Mouse (Mus musculus): Measurements from ENCODE around the gene Prrx2.

Prrx2 gene

DNA sequence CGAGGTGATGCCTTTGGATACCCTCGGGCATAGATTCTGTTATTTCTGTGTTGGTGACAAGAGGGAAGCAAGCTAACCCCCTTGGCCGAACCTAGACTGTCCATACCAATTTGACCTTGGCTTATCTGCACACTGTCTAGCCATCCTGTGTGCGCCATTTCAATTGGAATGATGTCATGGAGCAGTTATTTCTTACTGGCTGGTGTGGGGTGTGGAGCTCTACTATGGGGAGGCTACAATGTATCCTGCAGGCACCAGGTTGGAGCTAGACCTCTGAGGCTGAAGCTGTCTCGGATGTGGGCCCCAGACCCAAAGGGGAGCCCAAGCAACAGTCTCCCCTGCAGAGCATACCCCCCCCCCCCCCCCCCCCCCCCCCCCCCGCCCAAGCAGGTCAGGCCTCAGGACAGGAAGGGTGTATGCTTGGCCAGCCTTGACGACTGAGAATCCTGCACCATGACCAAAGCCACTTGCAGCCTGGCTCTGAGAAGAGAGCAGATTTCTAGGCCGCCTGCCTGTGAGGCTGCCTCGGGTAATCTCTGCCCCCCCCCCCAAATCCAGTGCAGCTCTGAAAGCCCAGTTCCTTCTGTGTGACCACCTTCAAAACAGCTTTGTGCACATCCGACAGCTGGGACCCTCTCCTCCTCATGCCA, at the start of gene Prrx2:
Gene Prrx2 (plus strand): TSS at position 600 of the 650 bp plus-strand sequence.
- no peak for DNase-seq (ENCODE audit: low read depth)

DNA sequence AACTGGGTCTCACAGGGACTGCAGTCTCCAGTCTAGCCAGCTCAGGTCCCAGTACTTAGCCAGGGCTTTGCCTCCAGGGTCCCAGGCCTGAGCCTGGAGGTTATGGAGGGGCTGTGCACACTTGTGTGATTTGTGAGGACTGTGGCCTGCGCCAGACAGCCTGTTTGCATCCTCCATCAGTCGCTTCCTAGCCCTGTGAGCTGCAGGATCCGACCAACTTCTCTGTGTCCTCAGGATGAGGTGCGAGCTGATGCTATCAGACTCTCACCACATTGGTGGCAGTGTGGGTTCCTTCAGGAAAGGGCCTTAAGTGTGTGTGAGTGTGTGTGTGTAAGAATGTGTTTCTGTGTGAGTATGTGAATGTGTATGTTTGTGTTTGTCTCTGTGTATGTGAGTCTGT, 47.3 kb upstream of the Prrx2 start:
- DNase-seq (ENCODE audit: low read depth): no peak

DNA sequence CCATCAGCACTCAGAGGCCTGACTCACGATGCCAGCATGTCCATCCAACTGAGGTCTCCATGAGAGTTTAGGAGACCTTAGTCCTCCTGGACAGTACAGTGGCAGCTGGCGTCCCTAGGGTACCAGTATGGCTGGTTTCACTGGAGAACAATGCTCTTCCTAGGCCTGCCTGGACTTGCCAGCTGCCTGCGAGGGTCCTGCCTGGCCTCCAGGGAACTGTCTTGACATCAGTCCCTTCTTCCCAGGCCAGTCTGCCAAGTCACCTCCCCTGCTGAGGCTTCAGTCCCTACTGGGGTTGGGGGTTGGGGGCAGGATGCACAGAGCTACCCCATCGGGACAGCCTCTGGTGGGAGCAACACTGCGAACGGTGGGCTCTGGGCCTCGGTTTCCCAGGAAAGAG, 42.7 kb upstream of the Prrx2 start:
- DNase-seq (ENCODE audit: low read depth): no peak

DNA sequence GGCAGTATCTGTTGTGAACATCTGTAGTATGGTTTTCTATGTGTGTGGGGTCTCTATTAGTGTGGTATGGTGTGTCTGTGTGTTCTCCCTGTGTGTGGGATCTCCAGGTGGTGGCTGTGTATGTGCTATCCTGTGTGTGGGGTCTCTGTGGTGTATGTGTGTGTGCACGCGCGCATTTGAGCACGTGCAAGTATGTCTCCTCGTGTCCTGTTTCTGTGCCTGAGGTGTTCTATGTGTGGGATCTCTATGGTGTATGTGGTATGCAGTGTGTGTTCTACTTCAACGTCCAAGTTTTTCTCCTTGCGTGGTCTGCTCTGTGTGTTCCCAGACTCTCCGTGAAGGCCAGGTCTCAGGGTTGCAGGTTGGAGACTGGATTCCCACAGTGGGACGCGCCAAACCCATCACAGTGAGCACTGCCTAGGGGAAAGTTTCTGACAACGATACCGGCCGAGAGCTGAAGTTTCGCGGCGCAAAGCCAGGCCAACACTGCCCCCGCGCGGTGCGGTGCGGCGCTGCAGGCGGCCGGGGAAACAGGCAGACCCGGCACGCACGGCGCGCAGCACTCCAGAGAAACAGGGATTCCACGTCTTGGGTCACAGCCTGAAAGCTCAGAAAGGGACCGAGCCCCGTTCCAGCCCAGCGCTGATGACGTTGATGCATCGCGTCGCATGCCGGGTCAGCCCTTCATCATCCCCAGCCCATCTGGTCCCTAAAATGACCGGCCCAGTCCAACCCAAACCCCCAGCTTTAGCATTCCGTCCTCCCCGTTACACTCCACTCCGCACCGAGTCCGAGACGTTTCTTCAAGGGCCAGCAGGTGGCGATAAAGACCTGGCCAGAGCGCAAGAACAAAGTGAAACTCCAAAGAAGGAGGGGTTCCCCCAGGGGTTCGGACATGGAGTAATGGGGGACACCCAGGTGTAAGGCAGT, 40.3 kb upstream of the Prrx2 start:
- DNase-seq (ENCODE audit: low read depth): peak; percentile 81

DNA sequence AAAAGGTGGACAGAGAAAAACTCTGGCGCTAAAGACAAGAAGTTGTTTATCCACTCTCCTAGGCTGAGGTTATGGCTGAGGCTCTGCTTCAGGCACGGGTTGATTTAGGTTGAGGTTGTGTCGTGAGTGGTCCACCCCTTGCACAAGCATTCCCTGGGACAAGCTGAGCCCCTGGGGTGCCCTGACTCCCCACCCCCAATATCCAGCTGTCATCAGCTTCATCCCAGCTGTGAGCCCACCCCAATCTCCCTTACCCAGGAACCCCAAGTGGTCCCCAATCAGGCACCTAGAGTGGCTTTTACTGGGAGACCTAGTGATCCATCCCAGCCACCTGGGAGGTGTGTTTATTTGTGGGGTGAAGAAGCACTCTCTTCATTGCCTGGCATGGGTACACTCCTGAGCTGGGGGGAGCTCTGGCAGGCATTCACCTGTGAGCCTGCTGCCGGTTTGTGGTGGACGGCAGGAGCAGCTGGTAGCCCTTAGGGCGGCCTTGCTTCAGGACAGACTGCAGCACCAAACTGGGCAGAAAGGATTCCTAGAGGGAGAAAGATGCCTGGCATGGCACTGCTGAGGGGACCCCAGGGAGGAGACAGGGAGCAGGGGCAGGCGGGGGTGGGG, 39.4 kb upstream of the Prrx2 start:
- no peak for DNase-seq (ENCODE audit: low read depth)

DNA sequence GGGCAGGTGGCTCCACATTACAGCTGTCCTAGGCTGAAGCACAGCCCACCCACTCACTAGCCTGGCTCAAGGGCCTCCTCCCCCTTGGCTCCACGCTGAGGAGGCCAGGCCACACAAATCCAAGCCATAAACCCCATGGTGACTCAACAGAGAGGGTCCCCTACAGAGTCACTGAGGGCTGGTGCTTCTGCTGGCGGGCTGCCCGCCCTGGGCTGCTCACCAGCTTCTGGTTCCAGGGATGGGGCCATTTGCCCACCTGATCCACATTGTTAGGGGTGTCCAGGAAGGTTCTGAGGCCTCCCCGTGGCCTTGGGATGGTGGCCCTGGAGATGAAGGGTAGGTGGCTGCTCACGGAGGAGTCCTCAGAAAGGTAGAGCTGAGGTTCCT, 38.9 kb upstream of the Prrx2 start:
- DNase-seq (ENCODE audit: low read depth): no peak

DNA sequence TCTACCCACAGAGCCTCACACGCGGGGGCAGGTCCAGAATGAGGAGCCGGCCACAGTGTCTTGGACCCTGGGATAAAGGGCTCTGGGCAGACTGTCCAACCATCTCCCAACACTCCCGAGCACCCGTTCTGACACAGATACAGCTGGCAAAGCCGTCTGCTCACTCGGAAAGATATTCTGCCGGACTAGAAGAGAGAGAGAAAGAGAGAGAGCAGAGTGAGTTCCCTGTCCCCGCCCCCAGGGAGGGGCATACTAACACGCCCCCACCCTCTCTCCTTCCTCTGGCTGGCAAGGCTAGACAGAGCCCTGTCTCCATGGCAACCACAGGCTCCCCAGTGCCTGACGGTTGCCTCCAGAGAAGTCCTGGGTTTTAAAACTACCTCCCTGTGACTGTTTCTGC, 38.4 kb upstream of the Prrx2 start:
- peak; percentile 56 for DNase-seq (ENCODE audit: low read depth)

DNA sequence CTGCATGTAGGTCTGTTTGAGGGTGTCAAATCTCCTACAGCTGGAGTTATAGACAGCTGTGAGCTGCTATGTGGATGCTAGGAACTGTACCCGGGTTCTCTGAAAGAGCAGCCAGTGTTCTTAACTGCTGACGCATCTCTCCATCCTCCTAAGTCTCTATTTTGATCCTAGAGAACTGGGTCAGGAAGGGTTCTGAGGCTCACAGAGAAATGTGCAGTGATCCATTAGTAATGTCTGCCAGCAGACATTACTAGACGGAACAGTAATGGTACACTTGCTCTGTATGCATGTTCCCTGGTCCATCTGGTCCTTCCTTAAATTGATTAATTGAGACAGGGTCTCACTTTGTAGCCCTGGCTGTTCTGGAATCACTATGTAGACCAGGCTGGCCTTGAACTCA, 35.3 kb upstream of the Prrx2 start:
- DNase-seq (ENCODE audit: low read depth): no peak

DNA sequence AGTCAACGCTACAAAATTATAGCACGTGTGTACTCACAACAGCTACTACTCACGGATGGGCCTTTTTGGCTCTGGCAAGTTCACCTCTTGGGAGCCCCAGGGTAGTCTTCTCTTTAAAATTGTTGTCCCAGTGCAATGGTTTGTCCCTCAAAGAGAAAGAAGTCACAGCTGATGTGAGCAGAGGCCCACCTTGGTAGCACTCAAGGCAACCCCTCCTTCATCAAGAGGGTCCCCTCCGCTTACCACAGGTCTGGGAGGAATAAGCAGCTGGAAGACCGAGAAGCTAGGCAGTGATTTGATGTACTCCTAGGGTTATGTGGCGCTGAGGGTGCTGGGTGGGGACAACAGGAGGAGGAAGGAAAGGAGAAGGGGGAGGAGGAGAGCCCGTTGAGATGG, 34.1 kb upstream of the Prrx2 start:
- DNase-seq (ENCODE audit: low read depth): no peak

DNA sequence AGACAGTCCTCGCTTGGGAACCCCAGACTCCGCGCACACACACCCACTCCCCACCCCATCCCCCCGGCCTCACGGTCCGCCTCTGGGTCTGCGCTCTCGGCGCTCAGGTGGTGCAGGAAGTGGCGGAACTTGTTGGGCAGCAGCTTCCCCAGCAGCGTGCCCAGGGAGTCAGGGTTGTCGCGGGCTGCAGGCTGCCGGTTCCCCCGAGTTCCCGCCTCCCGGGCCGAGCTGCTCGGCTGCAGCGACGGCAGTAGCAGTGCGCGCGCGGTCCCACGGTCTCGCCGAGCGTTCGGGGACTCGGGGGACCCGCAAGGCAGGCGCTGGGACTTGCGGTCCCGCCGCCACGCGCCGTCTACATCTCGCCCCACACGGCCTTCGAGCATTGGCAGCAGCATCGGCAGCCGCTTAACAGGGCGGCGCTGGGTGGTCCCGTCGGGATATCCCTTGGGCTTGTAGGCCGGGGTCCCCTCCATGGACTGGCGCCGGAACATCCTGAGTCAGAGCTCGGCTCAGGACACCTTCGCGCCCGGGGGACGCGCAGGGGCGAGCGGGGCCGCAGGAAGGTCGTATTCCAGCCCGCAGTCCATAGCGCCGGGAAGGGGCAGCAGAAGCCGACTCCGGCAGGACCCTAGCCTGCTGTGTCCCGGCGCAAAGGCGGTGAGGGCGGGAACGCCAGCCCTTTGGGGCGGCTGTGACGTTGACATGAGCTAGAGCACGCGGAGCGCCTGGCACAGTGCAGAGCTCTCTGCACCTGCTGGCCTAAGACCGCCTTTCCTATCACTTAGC, 33.5 kb upstream of the Prrx2 start:
- no peak for DNase-seq (ENCODE audit: low read depth)

DNA sequence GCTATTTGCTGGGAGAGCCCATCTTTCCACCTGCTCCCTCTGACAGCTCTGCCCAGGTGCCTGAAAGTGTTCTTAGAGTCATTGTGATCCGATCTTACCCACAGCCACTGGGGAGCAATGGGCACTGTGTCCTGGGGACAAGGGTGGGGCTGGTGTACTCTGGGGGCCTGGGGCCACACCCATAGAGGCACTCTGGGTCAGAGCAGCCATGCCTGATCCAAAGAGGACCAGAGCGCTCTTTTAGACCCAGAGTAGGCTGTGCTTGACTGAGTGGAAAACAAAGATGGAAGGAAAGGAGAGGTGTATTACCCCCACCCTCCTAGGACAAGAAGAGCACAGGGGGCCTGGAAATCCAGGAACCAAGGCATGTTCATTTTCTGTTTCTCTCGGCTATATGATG, 31.2 kb upstream of the Prrx2 start, which contains the start of gene 1700001O22Rik:
Gene 1700001O22Rik (minus strand): TSS at position 58 of the 400 bp plus-strand sequence.
- DNase-seq (ENCODE audit: low read depth): no peak

DNA sequence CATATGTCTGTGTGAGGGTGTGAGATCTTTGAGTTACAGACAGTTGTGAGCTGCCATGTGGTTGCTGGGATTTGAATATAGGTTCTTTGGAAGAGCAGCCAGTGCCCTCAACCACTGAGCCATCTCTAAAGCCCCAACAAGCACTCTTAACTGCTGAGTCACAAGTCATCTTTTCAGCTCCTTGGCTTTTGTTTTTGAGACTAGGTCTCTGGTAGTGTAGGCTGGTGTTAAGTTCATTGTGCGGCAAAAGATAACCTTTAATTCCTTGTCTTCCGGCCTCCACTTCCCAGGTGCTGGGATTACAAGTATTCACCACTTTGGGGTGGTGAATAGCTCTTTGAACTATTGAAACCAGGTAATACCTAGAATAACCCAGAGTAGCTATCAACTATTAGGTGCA, 28.8 kb upstream of the Prrx2 start:
- DNase-seq (ENCODE audit: low read depth): no peak

DNA sequence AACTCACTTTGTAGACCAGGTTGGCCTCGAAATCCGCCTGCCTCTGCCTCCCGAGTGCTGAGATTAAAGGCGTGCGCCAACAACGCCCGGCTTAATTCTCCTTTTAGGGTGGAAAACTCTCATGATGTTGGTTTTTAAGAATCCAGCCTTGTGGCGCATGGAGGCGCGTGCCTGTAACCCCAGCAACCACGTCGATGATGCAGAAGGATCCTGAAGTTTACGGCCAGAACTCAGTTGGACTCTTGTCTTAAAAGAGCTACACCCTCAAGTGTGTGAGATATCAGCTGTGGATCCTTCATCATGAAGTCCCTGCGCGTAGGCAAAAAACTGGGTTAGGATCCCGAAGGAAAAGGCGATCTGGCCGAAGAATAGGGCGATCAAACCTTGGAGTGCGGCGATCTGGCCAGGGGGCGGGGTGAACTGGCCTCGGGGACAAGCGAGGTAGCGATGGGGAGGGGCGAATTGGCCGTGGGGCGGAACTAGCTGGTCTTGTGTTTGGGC, 27.6 kb upstream of the Prrx2 start:
- DNase-seq (ENCODE audit: low read depth): no peak

DNA sequence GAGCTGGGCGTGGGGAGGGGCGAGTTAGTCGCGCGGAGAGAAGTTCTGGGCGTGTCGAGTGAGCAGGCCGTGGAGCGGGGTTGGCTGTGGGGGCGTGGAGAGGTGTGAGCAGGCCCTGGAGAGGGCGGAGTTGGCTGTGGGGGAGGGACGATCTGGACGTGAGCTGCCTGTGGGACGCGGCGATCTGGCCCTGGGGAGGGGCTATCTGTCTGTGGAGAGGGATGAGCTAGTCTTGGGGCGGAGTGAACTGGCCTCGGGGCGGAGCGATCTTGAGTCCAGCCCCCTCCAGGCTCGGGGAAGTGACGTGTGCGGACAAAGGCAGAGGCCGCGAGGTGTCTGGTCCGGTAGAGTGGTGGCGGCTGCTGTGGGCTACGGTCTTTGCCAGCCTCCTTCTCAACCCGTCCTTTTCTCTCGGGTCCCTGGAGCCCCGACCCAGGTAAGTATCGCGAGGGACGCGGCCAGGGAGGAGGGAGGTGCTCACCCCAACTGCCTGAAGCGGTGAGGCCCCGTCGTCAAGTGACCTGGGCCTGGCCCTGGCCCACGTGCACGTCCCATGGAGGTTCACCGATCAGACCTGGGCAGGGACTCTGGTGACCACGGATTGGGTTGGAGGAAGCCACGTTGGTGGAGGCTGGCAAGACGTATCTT, 27.0 kb upstream of the Prrx2 start, which contains the start of gene Ntmt1:
Gene Ntmt1 (plus strand): TSS at position 179 of the 648 bp plus-strand sequence.
- DNase-seq (ENCODE audit: low read depth): peak; percentile 99

DNA sequence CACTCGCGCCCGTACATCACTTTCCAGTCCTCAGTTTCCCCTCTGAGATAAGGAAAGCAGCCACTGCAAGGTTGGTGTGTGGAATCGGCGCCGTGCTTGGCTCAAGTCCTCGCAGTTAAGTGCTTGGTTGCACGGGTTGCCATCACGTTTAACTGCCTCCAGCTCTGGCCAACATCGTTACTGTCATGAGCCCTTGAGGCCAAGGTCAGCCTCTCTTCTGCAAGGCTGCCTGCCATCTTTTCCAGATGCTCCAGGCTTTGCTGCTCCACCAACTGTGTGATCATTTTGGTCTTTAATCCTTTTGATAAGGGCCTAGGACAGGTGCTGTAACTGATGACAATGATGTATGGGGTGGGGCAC, 26.5 kb upstream of the Prrx2 start:
- peak; percentile 33 for DNase-seq (ENCODE audit: low read depth)

DNA sequence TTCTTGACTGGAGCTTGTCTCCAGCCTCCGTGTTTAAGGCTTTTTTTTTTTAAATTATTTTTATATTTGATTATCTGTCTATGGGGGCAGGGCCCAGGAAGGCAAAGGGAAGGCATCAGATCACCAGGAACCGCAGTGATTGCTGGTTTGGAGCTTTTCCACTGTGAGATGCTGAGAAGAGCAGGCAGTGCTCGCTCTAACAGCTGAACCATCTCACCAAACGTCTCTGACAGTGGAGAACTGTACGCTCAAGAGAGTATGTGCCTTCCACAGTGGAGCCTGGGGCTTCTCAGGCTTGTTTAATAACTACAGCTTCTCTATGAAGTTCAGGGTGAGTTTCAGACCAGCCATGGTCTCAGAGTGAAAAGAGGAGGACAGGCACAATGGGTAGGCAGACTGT, 25.3 kb upstream of the Prrx2 start:
- DNase-seq (ENCODE audit: low read depth): no peak

DNA sequence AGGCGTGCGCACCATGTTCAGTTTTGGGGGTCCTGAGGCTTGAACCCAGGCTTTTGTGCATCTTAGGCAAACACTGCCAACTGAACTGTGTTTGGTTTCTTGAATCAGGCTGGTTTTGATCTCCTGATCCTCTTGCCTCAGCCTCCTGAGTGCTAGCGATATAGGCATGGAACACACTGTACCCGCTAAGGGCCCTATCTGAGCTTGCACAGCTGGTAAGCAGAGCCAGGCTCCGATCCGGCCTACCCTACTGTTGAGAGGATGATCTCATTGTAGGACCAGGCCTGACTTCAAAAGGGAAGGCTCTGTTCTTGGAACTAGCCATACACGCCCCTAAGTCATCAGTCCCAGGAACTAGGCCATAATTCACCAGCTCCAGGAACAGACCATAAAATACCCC, 24.2 kb upstream of the Prrx2 start:
- DNase-seq (ENCODE audit: low read depth): peak; percentile 56

DNA sequence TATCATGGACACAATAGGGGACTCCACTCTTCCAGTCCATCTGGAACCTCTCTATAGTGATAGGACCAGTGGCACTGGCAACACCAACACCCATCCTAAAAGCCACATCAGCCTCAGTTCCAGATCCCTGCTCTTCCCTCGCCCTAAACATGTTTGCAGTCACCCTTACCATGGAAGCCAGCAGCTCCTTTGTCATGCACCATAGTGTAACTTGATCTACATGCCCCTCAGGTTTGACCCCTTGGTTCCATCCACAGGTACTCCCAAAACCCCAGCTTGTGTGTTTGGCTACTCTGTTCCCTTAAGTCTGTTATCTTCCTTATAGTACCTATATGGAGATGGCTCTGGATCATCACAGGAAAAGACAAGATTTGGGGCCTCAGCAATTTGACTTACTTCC, 18.4 kb upstream of the Prrx2 start:
- DNase-seq (ENCODE audit: low read depth): no peak

DNA sequence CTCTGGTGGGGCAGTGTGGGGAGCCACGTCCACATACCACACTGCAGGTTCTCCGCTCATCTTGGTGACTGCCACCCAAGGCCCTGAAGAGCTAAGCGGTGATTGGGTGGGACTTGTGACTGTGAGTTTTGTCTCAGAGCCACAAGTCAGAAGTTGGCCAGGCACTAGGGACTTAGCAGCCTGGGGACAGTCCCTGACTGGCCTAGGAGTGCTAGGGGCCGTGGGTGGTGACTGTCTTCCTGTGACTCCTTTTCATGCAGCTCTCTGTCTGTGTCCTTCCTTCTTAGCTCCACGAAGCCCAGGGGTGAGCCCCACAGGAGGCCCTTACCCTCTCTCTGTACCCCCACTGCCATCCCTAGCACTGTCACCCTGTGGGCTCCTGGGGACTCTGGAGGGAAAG, 14.9 kb upstream of the Prrx2 start:
- no peak for DNase-seq (ENCODE audit: low read depth)

DNA sequence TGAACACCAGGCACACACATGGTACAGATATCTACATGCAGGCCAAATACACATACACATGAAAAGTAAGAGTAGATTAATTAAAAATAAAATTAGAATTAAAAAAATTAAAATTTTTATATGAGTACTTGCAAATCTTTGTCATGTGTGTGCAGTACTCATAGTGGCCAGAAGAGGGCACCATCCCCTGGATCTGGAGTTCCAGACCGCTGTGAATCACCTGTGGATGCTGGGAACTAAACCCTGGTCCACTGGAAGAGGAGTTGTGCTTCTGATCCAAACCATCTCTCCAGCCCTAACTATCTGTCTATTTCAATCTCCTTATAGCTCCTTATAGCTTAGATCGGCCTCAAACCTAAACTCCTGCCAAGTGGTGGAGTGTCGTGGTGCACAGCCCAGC, 13.7 kb upstream of the Prrx2 start:
- no peak for DNase-seq (ENCODE audit: low read depth)

DNA sequence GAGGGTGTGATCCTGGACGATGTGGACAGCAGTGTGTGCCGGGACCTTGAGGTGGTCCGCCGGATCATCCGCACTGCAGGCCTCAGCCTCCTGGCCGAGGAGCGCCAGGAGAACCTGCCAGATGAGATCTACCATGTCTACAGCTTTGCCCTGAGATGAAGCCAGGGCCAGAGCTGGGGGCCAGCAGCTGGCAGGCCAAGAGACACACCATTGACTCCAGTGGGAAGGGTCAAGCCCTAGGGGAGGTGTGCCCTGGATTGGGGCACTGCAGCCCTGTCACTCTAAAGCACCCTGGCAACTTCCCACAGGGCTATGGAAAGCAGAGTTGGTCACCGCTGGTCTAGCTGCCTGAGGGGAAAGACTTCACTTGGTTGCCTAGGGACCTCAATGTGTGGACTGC, 12.3 kb upstream of the Prrx2 start:
- no peak for DNase-seq (ENCODE audit: low read depth)
